Mouse (Mus musculus) testis, adult 2 months (tissue): ENCODE data around the gene Casc1.

ENCODE experiments used
- CTCF ChIP-seq: fragments of 200-500 bp; IDR thresholded peaks from 2 replicates; pipeline ENCODE4 v1.5.1; 2012; ENCODE audit warnings: low read depth, mild to moderate bottlenecking, inconsistent platforms, low read length, moderate library complexity; ENCODE audit not compliant: control insufficient read depth, insufficient read depth, insufficient replicate concordance
- POLR2A ChIP-seq: fragments of 200-500 bp; IDR thresholded peaks from 2 replicates; pipeline ENCODE4 v1.6.1; 2012; ENCODE audit warnings: low read depth, mild to moderate bottlenecking, inconsistent platforms, low read length, moderate library complexity; ENCODE audit not compliant: control insufficient read depth

DNA sequence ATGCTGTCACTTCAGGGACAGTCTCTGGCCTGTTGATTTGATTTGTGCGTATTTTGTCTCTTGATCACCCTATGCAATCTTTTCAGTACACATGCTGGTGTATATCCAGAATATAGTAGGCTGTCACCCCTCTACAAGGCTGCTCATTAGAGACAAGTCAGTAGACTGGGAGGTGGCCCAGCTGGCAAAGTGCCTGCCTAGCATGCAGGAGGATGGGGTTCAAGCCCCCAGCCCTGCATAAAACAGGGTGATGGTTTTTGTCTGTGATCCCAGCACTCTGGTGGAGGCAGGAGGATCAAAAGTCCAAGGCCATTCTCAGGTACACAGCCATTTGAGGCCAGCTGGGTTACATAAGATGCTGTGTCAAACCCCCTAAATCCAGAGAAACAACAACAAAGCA lies 24.7 kb downstream of the Casc1 start:
- TF ChIP-seq POLR2A (no peak), CTCF (no peak)
